Mouse (Mus musculus): Measurements from ENCODE around the gene Snapc3. TPM values are rescaled to one million over a fixed set of nuclear protein-coding genes. Genes with fewer than 3 reads are reported as not detected.

The Snapc3 gene
- polyA plus RNA-seq, 1 experiment: 13.4 TPM

DNA sequence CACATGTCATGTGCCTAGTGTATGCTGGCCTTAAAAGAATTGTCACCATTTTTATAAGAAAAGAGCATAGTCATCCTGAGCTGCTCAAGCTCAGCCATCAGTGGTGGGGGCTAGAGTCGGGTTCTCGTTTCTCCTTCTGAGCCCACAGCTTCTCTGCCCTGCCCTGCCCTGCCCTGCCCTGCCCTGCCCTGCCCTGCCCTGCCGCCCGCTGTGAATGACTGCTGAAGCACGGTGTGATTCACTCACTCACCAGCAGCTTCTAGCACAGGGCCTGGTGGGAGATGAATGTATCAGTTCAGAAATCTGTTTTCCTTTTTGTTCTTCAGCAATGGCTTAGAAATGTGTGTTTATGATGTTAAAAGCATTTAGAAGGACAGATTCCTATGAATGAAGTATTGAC is 21.5 kb downstream of the Snapc3 start:
- no peak for TF ChIP-seq GATA1 (IDR thresholded peaks at IDR 0.05; ENCODE audit: low read length)

DNA sequence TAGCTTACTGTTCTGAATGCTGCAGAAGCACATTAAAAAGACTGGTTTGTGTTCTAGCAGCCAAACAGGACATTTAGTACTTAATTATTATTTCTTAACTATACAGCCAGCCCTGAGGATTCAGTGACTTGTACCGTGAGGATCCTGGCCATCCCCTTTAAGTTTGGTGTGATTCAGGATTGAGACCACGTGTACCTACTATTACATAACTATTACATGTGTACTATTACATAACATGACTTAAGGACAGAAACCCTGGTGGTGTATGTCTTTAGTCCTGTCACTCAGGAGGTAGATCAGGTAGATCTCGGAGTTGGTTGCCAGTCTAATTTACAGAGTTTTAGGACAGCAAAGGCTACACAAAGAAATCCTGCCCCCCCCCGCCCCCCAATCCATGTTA is 23.5 kb downstream of the Snapc3 start:
- TF ChIP-seq GATA1 (IDR thresholded peaks at IDR 0.05; ENCODE audit: low read length): no peak

DNA sequence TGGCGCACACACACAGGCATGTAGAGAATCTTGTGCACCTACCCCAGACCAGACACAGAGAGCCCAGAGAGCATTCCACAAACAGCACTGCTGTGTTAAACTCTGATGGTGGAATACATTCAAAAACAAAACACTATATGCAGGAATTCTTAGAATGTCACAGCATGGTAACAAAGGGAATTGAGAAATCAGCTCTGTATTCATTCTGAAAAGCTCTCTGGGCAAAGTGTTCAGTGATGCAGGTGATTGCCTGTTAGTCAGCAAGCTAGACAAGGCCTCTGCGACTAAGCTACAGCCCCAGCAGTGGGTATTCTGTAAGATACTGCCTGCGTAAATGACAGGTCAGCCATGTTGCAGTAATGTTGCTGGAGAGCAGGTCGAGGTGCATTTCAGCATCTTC is 33.3 kb downstream of the Snapc3 start:
- no peak for TF ChIP-seq GATA1 (IDR thresholded peaks at IDR 0.05; ENCODE audit: low read length)

DNA sequence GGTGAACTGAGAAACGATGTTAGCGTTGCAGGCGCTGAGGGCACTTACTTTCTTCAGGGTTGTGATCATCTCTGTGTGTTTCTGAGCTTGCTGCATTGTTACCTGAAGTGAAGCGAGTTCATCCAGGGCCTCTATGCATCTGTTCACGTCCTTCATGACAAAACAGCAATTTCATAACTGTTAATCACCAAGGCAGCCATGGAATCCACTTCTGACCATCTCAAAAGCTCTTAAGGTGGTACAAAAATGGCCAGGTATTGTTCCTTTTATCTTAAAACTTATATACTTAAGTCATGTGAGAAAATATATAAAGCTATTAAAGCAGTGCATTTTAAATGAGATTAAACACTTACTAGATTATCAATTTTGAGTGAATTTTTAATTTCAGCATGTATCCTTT is 42.6 kb downstream of the Snapc3 start:
- no peak for TF ChIP-seq GATA1 (IDR thresholded peaks at IDR 0.05; ENCODE audit: low read length)

DNA sequence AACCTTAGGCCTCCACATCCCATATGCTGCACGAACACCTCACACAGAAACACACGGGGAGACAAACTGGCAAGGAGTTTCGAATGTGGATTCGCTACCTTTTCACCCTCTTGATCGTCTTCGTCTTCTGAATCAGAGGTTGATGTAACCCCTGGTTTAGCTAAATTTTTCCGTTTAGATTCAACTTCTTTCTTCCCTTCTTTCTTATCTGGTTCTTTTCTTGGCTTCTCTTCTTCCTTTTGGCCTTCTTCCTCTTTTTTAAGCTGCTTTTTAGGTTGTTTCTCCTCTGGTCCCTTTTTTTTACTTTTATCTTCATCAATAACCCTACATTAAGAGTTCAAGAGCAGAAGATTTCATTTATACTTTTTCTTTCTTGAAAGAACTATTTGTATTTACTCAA is 47.3 kb downstream of the Snapc3 start:
- no peak for TF ChIP-seq GATA1 (IDR thresholded peaks at IDR 0.05; ENCODE audit: low read length)

DNA sequence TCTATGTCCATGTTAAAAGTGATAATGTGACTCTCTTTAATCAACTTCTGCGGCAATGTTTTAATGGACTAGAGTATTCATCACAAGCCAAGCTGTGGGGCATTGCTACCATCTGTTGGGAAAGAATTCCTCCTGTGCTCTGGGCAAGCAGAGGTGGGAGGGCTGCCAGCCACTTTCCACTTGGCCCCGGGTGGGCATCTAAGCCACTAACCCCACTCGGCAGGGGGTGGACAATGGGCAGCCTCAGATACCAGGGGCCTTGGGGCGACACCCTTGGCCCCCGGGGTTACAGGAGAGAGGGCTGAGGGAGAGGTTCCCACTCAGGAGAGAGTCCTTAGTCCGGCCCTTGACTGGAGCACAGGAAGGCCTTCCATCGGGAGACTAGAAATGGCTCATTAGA is 50.1 kb downstream of the Snapc3 start:
- TF ChIP-seq GATA1 (IDR thresholded peaks at IDR 0.05; ENCODE audit: low read length): no peak

DNA sequence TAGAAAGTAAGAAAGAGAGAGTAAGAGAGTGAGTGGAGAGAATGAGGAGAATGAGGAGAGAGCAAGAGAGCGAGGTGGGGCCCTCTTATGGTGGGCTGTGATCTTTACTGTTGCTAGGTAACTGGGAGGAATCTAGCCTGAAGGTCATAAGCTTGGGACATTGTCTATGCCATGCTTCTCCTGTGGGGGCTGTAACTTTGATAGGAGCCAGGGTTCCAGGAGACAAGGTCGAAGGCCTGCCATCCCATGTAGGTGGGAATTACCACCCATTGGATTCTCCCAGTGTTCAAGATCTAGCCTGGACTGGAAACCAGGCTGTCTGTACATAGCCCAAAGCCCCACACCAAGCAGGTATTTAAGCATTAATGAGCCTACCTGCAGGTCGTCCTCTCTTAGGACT is 50.7 kb downstream of the Snapc3 start:
- no peak for TF ChIP-seq GATA1 (IDR thresholded peaks at IDR 0.05; ENCODE audit: low read length)

DNA sequence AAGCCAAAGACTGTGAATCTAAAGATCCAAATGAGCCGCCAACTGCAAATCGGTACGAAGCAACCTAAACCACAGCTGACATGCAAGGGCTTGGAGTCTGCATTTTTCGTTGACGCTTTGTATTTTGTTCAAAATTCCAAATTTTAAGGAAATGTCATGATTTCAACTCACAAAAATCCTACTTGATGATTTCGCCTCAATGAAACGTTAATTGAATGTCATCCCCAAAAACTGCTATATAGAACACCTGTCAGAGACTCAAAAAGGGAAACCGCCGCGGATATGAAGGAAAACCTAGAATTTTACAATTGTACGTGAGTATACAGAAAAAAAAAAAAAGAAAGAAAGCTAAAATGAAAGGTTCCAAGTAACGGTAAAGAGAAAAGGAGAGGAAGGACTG is 67.7 kb downstream of the Snapc3 start:
- no peak for TF ChIP-seq GATA1 (IDR thresholded peaks at IDR 0.05; ENCODE audit: low read length)

DNA sequence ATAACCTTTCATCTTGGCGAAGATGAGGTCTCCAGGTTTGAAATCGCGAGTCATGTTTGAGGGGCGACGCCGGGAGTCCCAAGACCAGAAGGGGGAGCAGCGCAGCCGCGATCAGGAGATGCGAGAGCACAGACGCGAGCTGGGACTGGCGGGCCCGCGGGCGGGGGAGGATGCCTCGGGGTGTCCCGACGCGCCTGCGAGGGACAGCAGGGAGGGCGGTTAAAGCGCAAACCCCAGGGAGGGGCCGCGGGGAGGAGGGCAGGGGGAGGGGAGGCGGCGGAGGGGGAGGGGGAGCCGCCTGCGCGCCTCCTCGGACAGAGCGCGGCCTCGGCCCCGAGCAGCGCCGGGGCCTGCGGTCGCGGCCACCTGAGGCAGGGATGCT is 68.2 kb downstream of the Snapc3 start:
- TF ChIP-seq GATA1 (IDR thresholded peaks at IDR 0.05; ENCODE audit: low read length): no peak

DNA sequence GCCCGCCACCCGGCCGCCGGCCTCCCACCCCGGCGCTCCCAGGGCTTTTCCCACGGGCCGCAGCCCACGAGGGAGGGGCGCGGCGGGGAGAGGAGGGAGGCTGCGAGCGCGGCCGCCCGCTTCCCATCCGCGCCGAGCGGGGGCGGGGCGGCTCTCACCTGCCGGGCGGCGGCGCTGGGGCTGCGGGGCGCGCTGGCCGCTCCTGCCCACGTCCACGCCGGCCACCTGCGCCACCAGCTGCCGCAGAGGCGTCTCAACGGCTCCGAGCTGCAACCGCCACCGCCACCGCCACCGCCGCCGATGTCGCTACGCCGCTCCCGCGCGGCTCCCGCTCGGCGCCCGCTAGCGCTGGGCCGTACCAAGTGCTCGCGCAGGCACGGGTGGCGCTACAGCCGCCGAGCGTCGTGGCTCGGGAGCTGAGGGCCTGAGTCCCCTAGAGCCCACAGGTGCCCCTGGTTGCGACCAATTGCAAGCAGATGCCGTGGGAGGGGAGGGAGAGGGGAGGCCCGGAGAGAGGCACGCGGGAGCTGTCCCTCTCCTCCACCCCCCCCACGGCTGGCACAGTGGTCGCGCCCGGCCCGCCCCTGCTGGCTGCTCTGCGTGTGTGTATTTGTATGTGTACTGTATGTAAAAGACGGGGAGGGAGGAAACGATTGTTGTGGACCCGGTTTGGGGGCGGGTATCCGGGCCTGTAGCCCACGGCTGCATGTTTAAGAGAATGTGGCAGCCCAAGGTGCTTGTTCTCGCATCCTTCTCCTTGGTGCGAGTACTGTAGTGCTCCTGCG is 68.8 kb downstream of the Snapc3 start, which contains the start of gene Psip1:
TSS of gene Psip1 (minus strand) at position 343 of the 785 bp plus-strand sequence.
- no peak for TF ChIP-seq GATA1 (IDR thresholded peaks at IDR 0.05; ENCODE audit: low read length)

DNA sequence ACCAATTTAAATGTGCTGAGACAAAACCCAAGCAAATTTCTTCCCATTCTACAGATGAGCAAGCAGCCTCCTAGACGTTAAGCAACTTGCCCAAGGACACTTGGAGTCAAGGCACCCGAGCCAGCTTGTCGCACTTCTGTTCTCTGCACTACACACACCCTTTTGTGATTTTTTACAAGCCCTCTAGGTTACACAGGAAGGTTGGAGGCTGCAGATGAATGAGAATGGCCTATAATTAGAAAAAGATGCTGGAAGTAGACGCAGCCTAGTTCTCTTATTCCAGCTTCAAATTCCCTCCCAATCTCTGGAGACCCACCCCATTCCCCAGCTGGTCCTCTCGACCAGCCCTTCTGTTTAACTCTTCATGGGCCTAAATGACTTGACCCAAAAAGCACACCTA is 71.6 kb downstream of the Snapc3 start:
- TF ChIP-seq GATA1 (IDR thresholded peaks at IDR 0.05; ENCODE audit: low read length): no peak

DNA sequence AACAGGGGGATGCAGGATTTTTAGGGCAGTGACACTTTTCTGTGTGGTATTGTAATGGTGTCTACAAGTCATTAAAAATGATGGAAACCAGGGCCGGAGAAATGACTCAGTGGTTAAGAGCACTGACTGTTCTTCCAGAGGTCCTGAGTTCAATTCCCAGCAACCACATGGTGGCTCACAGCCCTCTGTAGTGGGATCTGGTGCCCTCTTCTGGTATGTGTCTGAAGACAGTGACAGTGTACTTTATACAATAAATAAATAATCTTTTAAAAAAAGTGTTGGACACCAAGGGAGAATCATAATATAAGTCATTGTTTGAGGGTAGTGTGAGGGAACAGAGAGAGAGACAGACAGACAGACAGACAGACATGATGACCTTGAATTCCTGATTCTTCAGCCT is 75.6 kb downstream of the Snapc3 start:
- no peak for TF ChIP-seq GATA1 (IDR thresholded peaks at IDR 0.05; ENCODE audit: low read length)

DNA sequence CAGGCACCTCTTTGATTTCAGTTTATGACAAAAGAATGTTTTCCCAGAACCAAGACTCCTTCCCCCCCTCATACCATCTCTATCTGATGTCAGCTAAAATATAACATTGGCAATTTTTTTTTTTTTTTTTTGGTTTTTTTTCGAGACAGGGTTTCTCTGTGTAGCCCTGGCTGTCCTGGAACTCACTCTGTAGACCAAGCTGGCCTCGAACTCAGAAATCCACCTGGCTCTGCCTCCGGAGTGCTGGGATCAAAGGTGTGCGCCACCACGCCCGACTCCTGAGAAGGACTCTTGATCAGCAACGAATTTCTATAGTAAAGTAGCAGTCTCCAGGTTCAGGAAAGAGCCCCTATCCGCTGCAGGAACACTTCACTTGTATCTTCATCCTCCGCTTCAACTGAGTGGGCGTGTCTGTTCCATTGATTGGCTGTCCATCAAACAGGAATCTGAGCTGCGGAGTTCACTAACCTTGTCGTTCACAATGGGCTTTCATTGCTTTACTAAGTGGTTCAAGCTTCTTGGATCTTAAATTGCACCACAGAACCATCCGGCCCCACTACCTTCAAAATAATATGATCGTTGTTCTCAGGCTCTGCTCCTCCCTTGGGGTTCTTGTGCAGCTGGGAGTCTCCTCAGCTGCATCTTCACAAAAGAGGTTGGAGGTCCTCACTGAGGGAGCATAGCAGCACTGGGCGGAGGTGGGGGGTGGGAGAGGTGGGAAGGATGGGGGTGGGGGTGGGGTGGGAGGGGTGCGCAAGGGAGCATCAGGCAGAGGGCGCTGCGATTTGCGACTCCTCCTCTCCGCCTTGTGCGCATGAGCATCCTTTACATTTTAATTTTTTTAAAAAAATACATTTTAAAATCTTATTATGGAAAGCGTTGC is 82.9 kb downstream of the Snapc3 start:
- no peak for TF ChIP-seq GATA1 (IDR thresholded peaks at IDR 0.05; ENCODE audit: low read length)

DNA sequence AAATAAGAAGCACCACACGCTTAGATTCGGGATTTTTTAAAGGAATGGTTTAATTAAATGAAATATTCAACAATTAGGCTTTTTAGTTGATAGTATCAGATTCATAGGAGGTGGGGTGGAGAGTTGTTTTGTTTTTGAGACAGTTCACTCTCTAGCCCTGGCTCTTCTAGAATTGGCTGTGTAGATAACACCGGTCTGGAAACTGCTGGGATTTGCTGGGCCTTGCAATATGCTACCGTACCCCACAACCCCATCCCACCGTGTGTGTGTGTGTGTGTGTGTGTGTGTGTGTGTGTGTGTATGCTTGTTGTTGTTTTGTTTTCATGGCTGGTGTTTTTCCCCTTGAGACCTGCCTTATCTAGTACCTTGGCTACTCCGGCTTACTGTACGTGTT is 83.5 kb downstream of the Snapc3 start:
- no peak for TF ChIP-seq GATA1 (IDR thresholded peaks at IDR 0.05; ENCODE audit: low read length)

DNA sequence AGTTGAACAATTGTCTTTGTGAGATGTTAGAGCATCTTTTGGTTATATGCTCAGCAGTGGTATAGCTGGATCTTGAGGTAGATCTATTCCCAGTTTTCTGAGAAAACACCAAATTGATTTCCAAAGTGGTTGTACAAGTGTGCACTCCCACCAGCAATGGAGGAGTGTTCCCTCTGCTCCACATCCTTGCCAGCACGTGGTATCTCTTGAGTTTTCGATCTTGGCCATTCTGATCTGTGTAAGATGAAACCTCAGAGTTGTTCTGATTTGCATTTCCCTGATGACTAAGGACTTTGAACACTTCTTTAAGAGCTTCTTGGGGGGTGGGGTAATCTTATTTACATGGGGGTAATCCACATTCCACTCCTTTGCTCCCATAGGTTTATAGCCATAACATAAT is 92.1 kb downstream of the Snapc3 start:
- TF ChIP-seq GATA1 (IDR thresholded peaks at IDR 0.05; ENCODE audit: low read length): no peak

DNA sequence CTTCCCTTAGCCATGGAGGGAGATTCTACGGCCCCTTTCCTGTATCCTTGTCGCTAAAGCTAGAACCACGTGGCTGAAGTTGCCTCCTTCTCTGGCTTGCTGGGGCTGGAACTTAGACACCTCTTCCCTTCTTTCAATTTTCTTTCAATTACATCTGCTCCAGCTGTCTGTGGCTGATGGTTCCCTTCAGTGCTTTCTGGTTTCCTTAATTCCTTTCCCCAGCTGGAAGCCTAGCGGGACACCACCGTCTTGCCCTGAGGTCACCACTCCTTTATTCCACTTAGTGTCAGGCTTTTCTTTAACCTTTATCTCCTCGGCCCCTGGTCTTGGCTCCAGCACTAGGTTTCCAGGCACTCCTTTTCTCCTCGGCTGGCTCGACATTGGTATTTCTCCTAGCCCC is 93.6 kb downstream of the Snapc3 start:
- TF ChIP-seq GATA1 (IDR thresholded peaks at IDR 0.05; ENCODE audit: low read length): no peak

DNA sequence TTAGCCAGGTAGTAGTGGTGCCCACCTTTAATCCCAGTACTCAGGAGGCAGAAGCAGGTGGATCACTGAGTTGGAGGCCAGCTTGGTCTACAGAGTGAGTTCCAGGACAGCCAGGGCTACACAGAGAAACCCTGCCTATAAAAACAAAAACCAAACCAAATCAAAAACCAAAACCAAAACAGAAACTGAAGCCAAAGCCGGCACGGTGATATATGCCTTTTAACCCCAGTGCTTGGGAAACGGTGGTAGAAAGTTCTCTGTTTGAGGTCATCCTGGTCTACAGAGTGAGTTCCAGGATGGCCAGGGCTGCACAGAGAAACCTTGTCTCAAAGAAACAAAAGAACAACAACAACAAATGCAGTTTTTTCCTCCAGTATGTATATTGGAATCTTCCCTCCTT is 94.7 kb downstream of the Snapc3 start:
- no peak for TF ChIP-seq GATA1 (IDR thresholded peaks at IDR 0.05; ENCODE audit: low read length)
